Mouse (Mus musculus) cerebellum, adult 2 months (tissue): ENCODE data around the gene Acap1. TPM values are rescaled to one million over a fixed set of nuclear protein-coding genes. Genes with fewer than 3 reads are reported as not detected.
"Not testable (repeated sequence)": the region's sequence is repeated elsewhere in the genome, so short reads cannot be mapped to it uniquely, and the experiment has no call there.

Experiments
- DNase-seq, 2 experiments: peaks; one replicate each; pipeline ENCODE4 v3.0.0; 2021
- H3K27ac ChIP-seq: fragments of 200-500 bp; 2 replicates; pipeline ENCODE4 v1.5.1; 2012; ENCODE audit warnings: low read length, control low read depth, inconsistent platforms; ENCODE audit not compliant: insufficient read depth
- H3K27me3 ChIP-seq: fragments of 200-500 bp; 2 replicates; pipeline ENCODE4 v1.6.1; 2012; ENCODE audit warnings: inconsistent platforms, mild to moderate bottlenecking, low read length, moderate library complexity; ENCODE audit not compliant: control insufficient read depth, insufficient read depth
- H3K4me1 ChIP-seq: fragments of 200-500 bp; 2 replicates; pipeline ENCODE4 v1.6.1; 2011; ENCODE audit warnings: low read length; ENCODE audit not compliant: control insufficient read depth, insufficient read depth
- H3K4me3 ChIP-seq: fragments of 200-500 bp; replicated peaks from 2 replicates; pipeline ENCODE3; 2011; ENCODE audit warnings: mild to moderate bottlenecking, low read depth, low read length, control low read depth; ENCODE audit not compliant: insufficient read depth
- CTCF ChIP-seq: fragments of 200-500 bp; IDR thresholded peaks from 2 replicates; pipeline ENCODE4 v1.5.1; 2011; ENCODE audit warnings: low read depth, mild to moderate bottlenecking, control low read depth, low read length, moderate library complexity, borderline replicate concordance; ENCODE audit not compliant: insufficient read depth
- POLR2A ChIP-seq: fragments of 200-500 bp; IDR thresholded peaks from 2 replicates; pipeline ENCODE4 v1.6.1; 2011; ENCODE audit warnings: low read length, control low read depth, borderline replicate concordance; ENCODE audit not compliant: insufficient read depth
- WGBS: fragments of 180-500 bp; shearing (Covaris S2); methylation state at CpG from one replicate; pipeline ENCODE4 v1.1.7; 2018; 5-methylcytosine and 5-hydroxymethylcytosine counted together
- polyA plus RNA-seq: library from polyadenylated mRNA; depleted of rRNA; stranded (reverse); fragments of >200 nt; gene quantifications from 2 replicates; pipeline ENCODE4 v1.2.3, GENCODE M21; 2012

Gene Acap1
- polyA plus RNA-seq, 1 experiment = 0.18 TPM

DNA sequence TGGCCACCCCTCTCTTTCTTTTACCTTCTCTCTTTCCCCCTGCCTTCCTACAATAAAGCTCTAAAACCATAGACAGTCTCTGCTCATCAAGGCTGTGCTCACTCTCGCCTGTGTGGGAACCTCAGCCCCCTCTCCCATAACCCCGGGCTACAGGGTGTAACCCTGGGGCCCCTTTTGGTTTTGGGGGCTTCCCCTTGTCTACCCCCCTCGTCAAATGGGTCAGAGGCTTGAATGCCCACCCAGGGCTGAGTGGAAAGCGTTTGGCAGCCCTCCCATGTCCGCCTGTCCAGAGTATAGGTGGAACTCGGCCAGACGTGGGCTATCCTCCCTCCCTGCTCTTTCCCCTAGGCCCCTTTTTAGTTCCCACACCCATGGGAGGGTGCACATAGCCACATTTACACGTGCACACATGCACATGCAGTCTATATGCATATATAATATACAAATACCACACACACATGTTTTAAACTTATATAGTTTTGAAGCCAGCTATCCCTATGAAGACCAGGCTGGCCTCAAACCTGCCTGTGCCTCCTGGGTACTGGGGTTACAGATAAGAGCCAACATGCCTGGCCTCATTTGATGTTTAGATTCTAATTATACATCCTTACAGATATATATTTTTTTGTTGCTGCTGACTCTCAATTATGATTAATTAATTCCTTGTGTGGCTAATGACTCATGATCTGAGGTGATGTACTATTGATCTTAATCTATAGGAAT lies 31.0 kb downstream of the Acap1 start:
- Histone ChIP-seq H3K4me1 (no peaks in the 10 kb centered on the region), H3K27ac (no peak overlapping the region), H3K4me3 (no peak overlapping the region), H3K27me3 (no peaks in the 10 kb centered on the region; the same call in 1 of the 2 replicates)
- WGBS = 20% methylated on average over 8 of the region's 8 CpGs
- no peak for TF ChIP-seq POLR2A
- TF ChIP-seq CTCF = no peak
- no peak for DNase-seq

DNA sequence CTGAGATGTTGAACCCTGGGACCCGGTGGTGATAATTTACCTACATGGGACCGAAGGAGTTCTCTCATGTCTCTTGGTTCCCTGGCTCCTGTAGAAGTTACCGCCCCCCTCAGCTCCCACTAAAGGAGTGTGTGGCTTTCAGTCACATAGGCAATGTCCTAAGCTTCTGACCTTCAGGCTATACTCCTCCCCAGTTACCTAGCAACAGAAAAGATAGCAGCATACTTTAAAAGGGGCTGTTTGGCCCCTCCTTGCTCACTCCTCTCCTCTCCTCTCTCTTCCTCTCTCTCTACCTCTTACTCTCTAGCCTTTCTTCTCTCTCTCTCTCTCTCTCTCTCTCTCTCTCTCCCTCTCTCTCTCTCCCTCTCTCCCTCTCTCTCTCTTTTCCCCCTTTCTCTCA lies 31.6 kb downstream of the Acap1 start:
- not testable (repeated sequence) for H3K27me3 ChIP-seq, H3K4me1 ChIP-seq, DNase-seq, H3K27ac ChIP-seq, H3K4me3 ChIP-seq
- 82% methylated on average over 3 of the region's 3 CpGs for WGBS

- Histone ChIP-seq H3K4me3 (no peak within 1 kb of the TSS), H3K27me3 (no peaks in the 10 kb centered on the region), H3K27ac (no peak within 1 kb of the TSS), H3K4me1 (no peaks in the 10 kb centered on the region)
- no peak for DNase-seq
- WGBS = 37% methylated on average over 30 of the region's 30 CpGs
- no peak for TF ChIP-seq POLR2A
- TF ChIP-seq CTCF = no peak
Observed at GRCm38 (mm10) chr11:69858113-69858998, 37.0 kb downstream of the Acap1 start, which contains the start of gene Tnk1. Gene Tnk1 (minus strand): TSS chr11:69858730.

- Histone ChIP-seq H3K4me1 (no peaks in the 10 kb centered on the region), H3K4me3 (no peak overlapping the region), H3K27ac (no peak overlapping the region), H3K27me3 (no peaks in the 10 kb centered on the region)
- TF ChIP-seq CTCF = peak; percentile 42; the same call in 1 of the 2 replicates
- TF ChIP-seq POLR2A = no peak
- 23% methylated on average over 16 of the region's 16 CpGs for WGBS
- peak; percentile 42 to 56 for DNase-seq
Observed at GRCm38 (mm10) chr11:69855347-69855746, 40.0 kb downstream of the Acap1 start.

GRCm38 (mm10) chr11:69854680-69855079 lies 40.7 kb downstream of the Acap1 start:
- no peaks in the 10 kb centered on the region for H3K4me1 ChIP-seq
- no peak for DNase-seq
- WGBS = 77% methylated on average over 10 of the region's 10 CpGs
- H3K27ac ChIP-seq = no peak overlapping the region
- no peak overlapping the region for H3K4me3 ChIP-seq
- TF ChIP-seq POLR2A (no peak), CTCF (no peak)
- no peaks in the 10 kb centered on the region for H3K27me3 ChIP-seq

DNA sequence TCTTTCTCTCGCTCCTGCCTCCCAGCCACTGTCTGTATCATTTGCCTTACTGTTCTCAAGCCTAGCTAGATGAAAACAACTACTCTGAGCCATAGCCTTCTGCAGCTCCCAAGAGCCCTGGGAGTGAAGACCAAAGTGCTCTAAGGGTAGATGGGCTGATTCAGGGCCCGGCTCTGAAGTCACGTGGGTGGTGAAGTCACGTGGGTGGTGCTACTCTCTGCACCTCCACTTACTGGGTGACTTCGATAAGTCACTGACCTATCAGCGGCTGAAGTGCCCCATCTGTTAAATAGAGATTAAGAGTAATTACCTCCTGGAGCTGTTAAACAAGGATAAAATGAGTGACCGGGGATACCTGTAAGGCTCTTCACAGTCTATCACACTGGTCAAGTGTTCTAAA lies 41.3 kb downstream of the Acap1 start:
- Histone ChIP-seq H3K4me3 (no peak overlapping the region), H3K27ac (no peak overlapping the region), H3K27me3 (no peaks in the 10 kb centered on the region), H3K4me1 (no peaks in the 10 kb centered on the region)
- TF ChIP-seq CTCF (no peak), POLR2A (no peak)
- WGBS = 65% methylated on average over 7 of the region's 7 CpGs
- no peak for DNase-seq

GRCm38 (mm10) chr11:69850754-69851153 lies 44.6 kb downstream of the Acap1 start:
- Histone ChIP-seq H3K4me3 (no peak overlapping the region), H3K27ac (no peak overlapping the region), H3K27me3 (no peaks in the 10 kb centered on the region), H3K4me1 (peaks cover 14% of the 10 kb centered on the region)
- no peak for TF ChIP-seq CTCF
- TF ChIP-seq POLR2A = no peak
- no peak for DNase-seq
- WGBS = 68% methylated on average over 8 of the region's 8 CpGs

- 94% methylated on average over 15 of the region's 15 CpGs for WGBS
- no peak overlapping the region for H3K27ac ChIP-seq
- no peak for DNase-seq
- H3K27me3 ChIP-seq = no peaks in the 10 kb centered on the region
- peaks cover 14% of the 10 kb centered on the region for H3K4me1 ChIP-seq
- no peak for TF ChIP-seq CTCF
- TF ChIP-seq POLR2A = no peak
- H3K4me3 ChIP-seq = no peak overlapping the region
Observed at GRCm38 (mm10) chr11:69849884-69850283, 45.5 kb downstream of the Acap1 start.
